Mouse (Mus musculus) c-Kit-positive CD71-positive TER-119-positive erythroid progenitor cells, embryonic 14.5 days (primary cell): ENCODE data around the gene Rnf25.

Experiments
- DNase-seq: peaks from one replicate; pipeline ENCODE4 v3.0.0-alpha.2; 2013; ENCODE audit warnings: low spot score

The Rnf25 gene

DNA sequence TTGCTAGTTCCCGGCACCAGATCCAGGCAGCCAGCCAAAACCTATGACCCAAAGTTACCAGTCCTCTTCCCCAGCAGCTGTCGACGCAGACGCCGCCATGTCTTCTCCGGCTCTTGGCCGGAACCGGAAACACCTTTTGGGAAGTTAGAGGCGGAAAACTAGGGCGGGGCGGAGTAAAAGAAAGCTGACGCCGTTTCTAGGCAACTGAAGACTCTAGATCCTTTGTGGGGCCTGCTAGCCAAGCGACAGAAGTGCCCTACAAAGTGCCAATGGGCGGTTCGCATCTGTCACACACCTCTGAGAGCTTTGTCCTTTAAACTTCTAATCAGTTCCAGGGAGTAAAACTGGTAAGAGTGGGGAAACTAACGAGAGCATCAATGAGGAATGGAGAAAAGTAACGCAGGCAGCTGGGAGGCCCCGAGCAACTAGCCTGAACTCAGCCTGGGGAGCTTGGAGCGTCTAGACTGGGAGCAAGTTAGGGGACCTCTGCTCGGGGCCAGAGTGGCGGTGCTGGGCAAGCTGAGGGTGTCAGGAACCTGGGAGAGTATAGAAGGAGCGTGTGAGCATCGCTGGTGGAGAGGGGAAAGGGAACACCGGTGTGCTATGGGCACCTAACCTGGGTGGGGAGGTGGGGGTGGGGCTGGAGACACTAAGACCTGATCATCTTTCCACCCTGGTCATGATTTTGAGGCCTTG, at the start of gene Rnf25, which contains the start of gene Stk36:
Gene Rnf25, minus strand, starts transcription at position 131 of the 696 bp plus-strand sequence.
Gene Stk36, plus strand, starts transcription at position 179 of the 696 bp plus-strand sequence.
- DNase-seq: peak; percentile 86

DNA sequence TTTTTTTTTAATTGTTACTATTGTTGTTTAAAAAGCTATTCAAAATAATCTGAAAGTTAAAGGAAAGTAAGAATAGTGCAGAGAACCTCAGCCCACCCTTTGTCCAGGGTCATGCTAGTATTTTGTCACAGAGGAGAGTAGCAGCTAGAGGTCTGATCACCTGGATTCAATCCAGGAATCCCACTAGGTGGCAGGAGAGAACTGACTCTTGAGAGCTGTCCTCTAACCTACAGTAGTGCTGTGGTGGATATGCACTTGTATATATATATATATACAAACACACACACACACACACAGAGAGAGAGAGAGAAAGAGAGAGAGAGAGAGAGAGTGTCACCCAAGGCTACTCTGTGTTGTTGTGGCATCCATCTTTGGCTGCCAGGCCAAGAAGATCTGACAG, 42.7 kb upstream of the Rnf25 start:
- DNase-seq: no peak

DNA sequence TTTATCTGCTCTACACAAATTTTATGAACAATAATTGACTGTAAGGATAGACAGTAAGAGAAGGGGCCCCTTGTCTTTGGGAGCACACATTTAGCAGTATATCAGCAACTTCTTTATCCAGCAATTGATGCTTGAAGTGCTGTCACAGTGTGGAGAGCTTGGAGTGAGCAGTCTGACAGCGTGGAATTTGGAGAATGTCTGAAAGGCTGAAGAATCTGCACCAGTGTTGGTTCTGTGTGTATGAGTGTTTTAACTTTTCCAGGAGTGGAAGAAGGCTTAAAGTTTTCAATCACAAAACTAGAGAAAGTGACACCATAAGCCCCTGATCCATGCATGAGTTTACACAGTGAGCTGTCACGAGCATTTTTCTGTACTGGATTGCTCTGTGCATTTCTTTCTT, 42.3 kb upstream of the Rnf25 start:
- no peak for DNase-seq

DNA sequence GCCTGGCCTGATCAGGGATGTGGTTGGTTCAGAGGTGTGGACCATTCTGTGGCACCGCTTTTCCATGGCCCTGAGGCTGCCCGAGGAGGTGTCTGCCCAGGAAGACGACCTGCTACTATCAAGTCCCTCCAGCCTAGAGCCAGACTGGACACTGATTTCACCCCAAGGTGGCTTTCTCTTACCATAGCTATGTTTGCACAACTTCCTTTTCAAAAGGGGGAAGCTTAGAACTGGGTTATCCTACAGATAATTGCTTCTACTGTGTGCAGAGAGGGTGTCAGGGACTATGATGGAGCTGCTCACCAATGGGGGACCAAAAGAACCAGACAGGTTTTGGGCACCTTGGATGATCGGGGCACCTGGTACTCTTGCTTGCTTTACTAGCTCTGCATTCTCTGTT, 31.5 kb upstream of the Rnf25 start:
- no peak for DNase-seq

DNA sequence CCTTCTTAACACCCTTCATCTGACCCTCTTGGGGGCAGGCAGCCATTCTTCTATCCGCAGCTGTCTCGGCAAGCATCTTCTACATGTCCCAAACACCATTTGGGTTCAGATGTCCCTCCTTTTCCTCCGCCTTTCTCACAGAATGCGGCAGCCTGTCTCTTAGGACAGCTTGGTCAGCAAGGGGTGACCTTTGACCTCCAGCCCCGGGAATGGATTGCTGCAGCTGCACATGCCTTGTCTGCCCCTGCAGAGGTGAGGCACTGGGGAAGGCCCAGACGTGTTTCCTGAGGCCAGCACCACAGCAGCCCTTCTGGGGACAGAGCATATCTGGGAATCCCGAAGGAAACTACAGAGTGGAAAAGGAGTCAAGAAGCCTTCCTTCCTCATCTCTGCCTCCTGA, 26.8 kb upstream of the Rnf25 start:
- DNase-seq: no peak

DNA sequence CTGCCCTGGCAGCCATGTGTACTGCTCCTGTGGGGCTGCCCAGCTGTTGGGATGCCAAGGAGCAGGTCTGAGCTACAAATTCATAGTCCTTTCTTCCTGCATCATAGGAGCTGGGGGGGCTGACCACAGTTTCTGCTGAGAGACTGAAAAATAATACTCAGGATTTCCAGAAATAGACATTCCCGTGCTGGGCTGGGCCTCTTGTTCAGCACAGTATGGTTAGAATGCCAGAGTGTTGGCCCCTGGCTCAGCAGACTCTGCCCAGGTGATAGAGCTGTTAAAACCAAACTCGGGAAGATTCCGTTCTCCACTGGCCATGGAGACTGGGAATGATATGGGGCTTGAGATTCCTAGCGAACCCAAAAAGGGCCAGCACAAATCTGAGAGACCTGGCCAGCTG, 24.9 kb upstream of the Rnf25 start:
- DNase-seq: no peak

DNA sequence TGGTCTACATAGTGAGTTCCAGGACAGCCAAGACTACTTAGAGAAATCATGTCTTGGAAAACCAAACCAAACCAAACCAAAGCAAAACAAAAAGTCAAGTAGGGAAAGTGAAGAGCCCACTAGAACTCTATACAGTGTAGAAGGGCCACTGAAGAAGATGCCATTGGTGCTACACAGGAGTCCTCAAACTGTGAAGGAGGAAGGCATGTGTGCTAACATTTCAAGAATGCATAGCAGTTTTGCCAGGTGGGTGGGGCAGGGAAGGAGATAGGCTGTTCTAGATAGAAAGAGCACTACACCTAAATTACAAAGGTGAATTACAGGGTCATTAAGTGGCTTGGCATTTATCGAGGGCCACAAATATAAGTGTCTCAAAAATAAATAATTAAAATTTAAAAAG, 23.0 kb upstream of the Rnf25 start:
- no peak for DNase-seq

DNA sequence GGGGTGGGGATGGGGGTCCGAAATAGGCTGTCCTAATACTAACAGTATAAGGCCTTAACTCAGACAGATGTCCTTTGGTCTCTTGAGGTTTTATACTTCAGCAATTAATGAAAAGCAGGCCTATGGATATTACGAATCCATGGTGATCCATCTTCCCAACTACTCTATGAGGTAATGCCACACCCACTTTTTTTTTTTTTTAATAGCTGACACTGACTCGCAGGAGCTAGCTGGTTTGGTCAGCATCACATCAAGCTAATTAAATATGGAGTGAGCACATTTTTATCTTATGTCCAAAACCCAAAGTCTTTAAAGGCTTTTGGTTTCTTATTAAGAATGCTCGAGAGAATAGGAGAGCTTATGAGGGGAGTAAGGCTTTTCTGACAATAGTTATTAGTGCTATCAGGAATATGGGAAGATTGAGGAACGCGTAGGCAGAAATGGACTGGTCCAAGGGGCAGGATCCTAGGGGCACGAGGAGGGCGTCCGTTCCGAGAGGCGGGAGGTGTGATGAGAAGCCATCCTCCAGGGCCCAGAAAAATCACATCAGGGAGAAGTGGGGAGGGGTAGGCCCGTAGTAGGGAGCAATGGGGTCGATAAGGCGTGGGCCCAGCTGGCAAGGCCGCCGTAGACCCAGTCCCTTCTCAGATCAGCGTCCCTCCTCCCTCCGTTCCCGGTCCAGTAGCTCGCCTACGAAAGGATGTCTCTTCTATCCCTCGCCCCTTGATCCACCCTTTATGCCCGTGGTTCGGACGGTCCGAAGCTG, 513 bp downstream of the Rnf25 start:
- DNase-seq: no peak

DNA sequence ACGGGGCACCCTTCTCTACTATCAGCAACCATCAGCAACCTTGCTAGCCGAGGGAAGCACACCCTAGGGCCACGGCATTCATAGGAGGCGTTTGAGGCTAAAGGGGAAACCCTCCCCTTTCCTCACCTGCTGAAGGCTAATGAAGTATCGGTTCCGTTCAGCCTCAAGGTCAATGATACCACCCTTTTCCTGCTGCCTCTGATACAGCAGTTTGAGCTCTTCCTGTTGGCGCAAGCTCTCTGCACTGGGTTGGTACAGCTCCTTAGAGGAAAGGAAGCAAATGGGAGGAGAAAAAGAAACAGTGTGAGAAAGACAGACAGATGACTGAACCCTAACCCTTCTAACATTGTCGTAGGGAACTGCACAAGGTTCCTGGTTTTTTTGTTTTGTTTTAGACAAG, 6.8 kb downstream of the Rnf25 start:
- no peak for DNase-seq

DNA sequence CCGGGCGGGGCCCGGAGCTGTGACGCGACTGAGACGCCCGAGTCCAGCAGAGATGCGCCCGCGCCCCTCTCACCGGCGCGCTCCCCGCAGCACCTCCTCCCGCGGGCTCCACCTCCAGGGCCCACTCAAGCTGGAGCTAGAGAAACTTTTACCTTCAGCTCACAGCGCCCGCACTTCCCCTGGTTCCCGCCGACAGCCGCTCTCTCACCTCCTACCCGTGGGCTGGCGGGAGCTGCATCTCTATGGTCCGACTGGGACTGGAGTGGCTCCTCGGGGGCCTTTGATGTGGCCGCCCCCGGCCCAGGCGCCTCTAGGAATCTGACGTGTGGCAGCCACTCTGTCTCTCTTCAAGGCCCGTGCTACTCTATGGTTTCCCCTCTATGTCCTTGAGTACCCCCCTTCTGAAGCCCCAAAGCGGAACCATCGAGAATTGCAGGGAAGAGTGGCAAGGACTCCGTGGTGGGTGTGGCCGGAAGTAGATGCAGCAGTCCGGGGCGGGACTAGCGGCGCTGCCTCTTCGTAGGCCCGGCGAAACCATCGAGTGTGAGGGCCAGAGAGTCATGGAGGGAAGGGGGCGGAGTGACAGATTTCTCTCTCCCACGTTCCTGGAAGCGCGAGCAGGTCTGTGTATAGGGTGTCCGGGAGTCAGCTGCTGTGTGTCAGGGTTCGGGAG, 13.3 kb downstream of the Rnf25 start, which contains the start of the genes Zfp142 and Bcs1l:
Gene Zfp142, minus strand, starts transcription at position 474 of the 673 bp plus-strand sequence.
Gene Bcs1l, plus strand, starts transcription at position 517 of the 673 bp plus-strand sequence.
- DNase-seq: peak; percentile 95

DNA sequence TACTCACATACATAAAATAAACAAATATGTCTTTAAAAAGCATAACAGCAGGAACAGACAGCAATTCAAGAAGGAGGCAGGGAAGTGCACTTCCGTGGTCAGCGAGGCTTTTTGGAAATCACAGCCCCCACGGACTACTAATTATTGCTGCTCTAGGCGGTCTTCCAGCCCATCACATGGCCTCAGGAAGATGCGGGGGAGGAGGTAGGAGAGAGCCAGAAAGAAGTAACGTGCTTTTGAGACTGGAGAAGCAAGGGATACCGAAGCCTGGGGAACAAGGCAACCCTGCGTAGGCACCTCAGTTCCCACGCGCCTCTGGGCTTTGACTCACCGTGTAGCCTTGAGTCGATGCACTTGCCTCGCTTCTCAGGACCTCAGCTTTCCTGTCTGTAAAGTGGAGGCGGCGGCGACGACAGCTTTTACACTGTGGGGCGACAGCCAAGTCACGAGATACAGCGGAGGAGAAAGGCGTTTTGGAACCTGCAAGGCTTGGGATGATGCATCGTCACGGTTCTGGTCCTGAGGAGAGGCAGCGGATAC, 13.9 kb downstream of the Rnf25 start:
- peak; percentile 21 for DNase-seq

DNA sequence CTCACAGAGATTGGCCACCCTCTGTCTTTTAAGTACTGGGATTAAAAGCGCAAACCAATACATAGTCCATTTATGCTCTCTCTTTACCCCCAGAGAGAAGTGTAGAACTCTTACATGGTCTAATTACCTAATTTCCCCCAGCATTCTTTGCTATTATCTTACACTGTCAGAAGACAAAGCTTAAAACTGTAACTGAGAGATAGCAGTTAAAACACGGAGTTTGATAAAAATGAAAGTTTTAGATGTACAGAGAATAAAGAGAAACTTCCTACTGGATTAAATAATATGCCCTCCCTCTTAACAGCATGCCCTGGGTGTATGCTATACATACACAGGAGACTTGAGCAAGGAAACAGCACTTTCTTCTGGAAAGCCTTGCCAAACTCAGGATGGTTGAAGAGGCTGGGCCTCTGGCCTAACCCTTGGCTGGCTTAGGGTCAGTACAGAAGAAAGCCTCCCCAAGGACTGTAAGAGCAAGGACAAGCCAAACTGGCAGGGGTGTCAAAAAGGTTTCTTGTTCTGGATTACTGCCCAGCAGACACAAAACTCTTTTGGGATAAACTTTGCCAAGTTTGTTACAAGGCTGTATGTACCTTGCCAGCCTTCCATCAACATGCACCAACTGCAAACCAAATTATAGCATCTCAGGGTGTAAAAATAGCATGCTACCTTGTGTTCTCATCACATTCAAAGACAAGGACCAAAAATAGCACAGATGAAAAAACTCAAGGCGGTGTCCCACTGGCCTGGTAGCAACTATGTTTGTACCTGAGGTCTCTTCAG, 16.4 kb downstream of the Rnf25 start:
- DNase-seq: peak; percentile 31

DNA sequence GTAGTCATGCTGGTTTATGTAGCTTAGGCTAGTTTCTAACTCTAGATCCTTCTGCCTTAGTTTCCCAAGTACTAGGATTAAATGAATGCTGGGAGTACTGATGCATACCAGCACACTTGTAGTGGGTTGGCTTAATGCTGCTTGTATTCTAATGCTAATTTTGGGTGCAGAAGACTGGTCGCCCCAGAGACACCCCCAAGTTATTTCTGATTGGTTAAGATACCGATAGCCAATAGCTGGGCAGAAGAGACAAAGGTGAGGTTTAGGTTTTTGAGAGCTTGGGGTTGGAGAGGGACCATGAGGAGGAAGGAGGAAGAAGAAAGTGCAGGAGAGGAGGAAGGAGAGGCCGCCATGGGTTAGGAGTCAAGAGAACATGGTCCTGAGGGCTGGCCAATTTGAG, 18.6 kb downstream of the Rnf25 start:
- DNase-seq: no peak

DNA sequence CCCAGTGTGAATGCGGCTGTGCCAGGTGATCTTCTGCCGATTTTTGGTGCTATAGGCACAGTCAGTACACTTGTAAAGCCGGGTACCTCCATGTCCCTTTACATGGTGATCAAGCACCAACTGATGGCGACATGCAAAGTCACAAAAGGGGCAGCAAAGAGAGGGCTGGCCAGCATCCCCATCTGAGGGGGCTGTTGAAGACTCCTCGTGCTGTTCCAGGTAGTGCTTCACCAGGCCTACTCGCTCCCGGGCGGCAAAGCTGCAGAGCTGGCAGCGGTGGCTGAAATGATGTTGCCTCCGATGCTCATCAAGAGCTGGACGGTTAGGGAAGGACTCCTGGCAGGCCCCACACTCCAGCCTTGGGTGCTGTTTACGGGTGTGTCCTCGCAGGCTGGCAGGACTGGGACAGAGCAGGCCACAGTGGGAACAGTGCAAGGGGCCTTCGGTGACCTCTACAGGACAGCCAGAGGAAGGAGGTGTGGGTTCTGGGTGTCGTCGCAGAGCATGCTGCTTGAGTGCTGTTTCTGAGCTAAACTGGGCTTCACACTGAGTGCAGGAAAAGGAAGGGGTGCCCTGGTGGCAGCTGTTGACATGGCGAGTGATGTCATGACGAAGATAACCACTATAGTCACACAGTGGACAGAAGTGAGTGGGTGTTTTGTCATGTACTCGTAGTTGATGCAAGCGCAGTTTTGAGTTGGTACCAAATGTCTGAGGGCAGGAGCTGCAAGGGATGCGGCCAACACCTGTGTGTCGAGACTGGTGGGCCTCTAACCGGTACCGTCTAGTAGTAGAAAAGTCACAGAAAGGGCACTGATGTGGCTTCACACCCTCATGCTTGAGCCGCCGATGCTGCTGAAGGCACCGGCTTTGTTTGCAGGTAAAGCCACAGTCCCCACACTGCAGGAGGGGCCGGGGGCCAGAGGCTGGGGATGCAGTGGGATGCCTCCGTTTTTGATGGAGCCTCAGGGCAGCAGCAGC, 31.2 kb downstream of the Rnf25 start:
- DNase-seq: no peak

DNA sequence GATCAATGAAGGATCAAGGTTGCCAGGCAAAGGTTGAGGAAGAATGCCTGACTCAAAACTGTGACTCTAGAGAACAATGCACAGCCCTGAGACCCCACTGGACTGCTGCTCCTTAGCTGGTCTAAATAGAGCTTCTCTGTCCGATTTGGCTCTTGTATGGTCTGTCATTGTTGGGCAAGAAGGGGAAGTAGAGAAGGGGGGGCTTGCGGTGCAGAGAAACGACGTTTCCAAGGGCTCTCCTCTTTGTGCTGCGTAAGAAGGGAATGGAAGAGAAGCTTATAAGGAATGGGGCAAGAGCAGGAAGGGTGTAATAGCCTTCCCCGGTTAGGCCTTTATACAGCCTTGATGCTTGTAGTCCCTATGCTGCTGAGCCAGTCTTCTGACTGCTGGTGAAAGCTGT, 35.4 kb downstream of the Rnf25 start:
- DNase-seq: no peak

DNA sequence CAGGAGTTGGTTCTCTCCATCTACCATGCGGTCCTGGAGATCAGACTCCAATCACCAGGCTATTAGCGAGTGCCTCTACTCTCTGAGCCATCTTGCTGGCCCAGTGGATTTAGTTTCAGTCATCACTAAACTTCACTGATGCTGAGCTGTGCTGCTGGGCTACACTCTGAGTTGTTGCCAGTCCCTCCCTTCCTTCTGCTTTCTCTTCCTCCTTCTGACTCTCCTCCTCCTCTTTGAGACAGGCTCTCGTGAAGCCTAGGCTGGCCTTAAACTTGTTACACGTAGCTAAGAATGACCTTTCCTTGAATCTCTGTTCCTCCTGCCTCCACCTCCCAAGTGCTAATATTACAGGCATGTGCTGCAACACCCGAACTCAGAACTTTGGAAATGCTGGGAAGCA, 42.1 kb downstream of the Rnf25 start:
- no peak for DNase-seq

DNA sequence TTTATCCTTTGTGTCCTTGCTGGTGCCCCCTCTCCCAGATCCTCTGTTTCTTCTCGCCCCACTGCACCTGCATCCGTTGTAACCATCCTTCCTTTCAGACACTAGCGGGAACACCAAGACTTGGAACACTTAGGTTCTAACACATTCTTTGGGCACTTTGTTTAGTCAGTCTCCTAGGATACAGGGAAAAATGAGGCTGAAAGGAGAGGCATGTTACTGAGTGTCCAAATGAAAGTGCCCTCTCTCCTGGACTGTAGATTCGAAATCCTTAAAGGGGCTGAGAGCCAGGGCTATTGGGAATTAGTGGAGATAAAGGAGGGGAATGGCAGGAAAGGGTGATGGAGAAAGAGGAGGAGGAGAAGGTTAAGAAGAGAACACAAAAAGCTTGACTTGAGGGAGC, 57.0 kb downstream of the Rnf25 start, which contains the start of gene Usp37:
Gene Usp37, minus strand, starts transcription at position 101 of the 400 bp plus-strand sequence.
- no peak for DNase-seq
